19 mouse cellular contexts compared by ENCODE assay signal in genomic region chr2:135932569-135932968, GRCm38 (mm10).
"Had no signal": no experiment of that assay in that cellular context is flagged by ENCODE, and none has a peak within 500 bp of the region (broad histone marks: within the 10 kb centered on the region; RNA-seq: fewer than 3 reads in every experiment).

No protein-coding gene starts in this region.

- DNase-seq: lung, adult 18-20 months; lung, embryonic 14.5 days; lung, postnatal 10 days; lung, postnatal 4 days; midbrain, embryonic 14.5 days; retina, postnatal 1 day; right cerebral cortex, adult 18-20 months; right cerebral cortex, postnatal 25 days; right cerebral cortex, postnatal 4 days; spleen, adult 18-20 months; thymus, adult 18-20 months; thymus, postnatal 14 days; thymus, postnatal 36 days had no signal

- H3K4me3 ChIP-seq: midbrain, embryonic 10.5 days; midbrain, embryonic 12.5 days; myocyte; neural tube, embryonic 12.5 days had no signal

- H3K27me3 ChIP-seq: midbrain, embryonic 12.5 days; neural tube, embryonic 12.5 days had no signal

- H3K27ac ChIP-seq: liver, embryonic 14.5 days; midbrain, embryonic 10.5 days; midbrain, embryonic 12.5 days; neural tube, embryonic 12.5 days had no signal

- H3K4me1 ChIP-seq: midbrain, embryonic 10.5 days; midbrain, embryonic 12.5 days; neural tube, embryonic 12.5 days had no signal

- ATAC-seq: midbrain, embryonic 16.5 days had no signal

- H3K9ac ChIP-seq: liver, embryonic 14.5 days; lung, embryonic 14.5 days; midbrain, embryonic 12.5 days; neural tube, embryonic 12.5 days had no signal

- H3K9me3 ChIP-seq: midbrain, embryonic 10.5 days; midbrain, embryonic 12.5 days; neural tube, embryonic 12.5 days had no signal

- H3K36me3 ChIP-seq: midbrain, embryonic 10.5 days had no signal

- H3K4me2 ChIP-seq: lung, embryonic 14.5 days; midbrain, embryonic 12.5 days; neural tube, embryonic 12.5 days had no signal
